Mouse (Mus musculus): ENCODE data around the gene Tuba8. TPM values are rescaled to one million over a fixed set of nuclear protein-coding genes. Genes with fewer than 3 reads are reported as not detected.

Tuba8 gene
- polyA plus RNA-seq, 1 experiment from 2014 or later, result 11.5 TPM

DNA sequence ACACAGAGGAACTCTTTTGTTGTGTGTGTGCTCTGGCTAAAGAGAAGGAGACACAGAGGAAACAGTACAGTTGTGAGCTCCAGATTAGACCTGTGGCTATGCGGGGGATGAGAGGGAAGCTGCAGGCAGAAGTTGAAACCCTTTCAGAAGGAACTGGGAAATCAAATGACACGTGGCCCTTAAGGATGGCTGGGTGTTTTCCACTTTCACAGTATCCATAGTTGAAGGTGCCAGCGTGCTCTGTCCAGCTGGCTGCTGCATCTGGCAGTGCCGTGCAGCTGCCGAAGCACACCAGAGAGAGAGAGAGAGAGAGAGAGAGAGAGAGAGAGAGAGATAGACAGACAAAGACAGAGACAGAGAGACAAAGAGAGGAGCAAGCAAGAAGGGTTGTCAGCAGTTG, 40.8 kb downstream of the Tuba8 start:
- Histone ChIP-seq H3K4me1 (replicated peaks; ENCODE audit: control insufficient read depth, insufficient read depth, low read length) (no peaks in the 10 kb centered on the region; the same call in 1 of the 2 replicates), H3K27ac (ENCODE audit: low read depth, low read length) (no peak overlapping the region), H3K27me3 (replicated peaks; ENCODE audit: control insufficient read depth, insufficient read depth, low read length) (no peaks in the 10 kb centered on the region), H3K4me2 (no peak overlapping the region), H3K36me3 (ENCODE audit: control insufficient read depth, insufficient read depth, low read length) (no peaks in the 10 kb centered on the region), H3K9ac (ENCODE audit: low read depth, low read length) (no peak overlapping the region), H3K4me3 (ENCODE audit: low read depth, low read length) (no peak overlapping the region), H3K9me3 (ENCODE audit: control insufficient read depth, low read length) (no peaks in the 10 kb centered on the region)
- ATAC-seq (replicated peaks; ENCODE audit: low FRiP score), result no peak
- 56% methylated on average over 5 of the region's 5 CpGs for WGBS
- no peak for DNase-seq (ENCODE audit: low spot score)

DNA sequence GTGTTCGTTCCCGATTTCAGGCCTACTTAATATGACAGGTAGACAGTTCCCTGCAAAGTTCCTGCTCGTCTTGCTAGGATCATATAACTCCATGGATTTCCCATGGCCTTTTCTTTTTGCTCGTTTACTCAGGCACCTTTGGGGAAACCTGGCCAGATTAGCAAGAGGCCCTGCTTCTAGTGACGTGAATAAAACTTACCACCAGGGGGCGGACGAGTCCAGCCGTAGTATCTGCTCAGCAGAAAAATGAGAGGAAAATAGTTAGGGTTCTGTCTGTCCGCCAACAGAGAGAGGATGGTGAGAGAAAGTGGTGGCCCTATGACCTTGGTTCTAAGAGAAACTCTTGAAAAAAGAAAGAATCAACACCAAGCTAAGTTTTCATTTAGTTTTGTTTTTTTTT, 50.1 kb downstream of the Tuba8 start:
- Histone ChIP-seq H3K4me1 (replicated peaks; ENCODE audit: control insufficient read depth, insufficient read depth, low read length) (no peaks in the 10 kb centered on the region), H3K9ac (ENCODE audit: low read depth, low read length) (no peak overlapping the region), H3K27ac (ENCODE audit: low read depth, low read length) (no peak overlapping the region), H3K4me2 (no peak overlapping the region), H3K9me3 (ENCODE audit: control insufficient read depth, low read length) (peaks cover 5% of the 10 kb centered on the region), H3K4me3 (ENCODE audit: low read depth, low read length) (no peak overlapping the region), H3K36me3 (ENCODE audit: control insufficient read depth, insufficient read depth, low read length) (no peaks in the 10 kb centered on the region), H3K27me3 (replicated peaks; ENCODE audit: control insufficient read depth, insufficient read depth, low read length) (no peaks in the 10 kb centered on the region)
- ATAC-seq (replicated peaks; ENCODE audit: low FRiP score) (no peak), DNase-seq (ENCODE audit: low spot score) (no peak)
- WGBS, result 29% methylated on average over 9 of the region's 9 CpGs

DNA sequence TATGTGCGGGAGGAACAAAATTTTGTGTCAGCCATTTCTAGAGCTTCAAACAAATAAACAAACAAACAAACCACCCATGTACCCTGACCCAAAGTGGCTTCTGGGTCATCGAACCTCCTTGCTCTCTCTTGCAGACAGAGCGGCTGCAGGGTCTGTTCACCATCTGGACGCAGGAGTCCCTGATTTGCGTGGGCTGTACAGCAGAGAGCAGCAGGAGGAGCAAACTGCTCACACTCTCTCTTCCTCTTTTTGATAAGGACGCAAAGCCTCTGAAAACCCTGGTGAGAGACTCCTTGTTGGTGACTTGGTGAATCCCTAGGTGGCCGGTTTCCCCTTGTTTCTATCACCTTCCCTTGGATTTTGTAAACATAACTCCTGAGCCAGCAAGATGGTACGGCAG, 50.7 kb downstream of the Tuba8 start:
- ATAC-seq (replicated peaks; ENCODE audit: low FRiP score) (no peak), DNase-seq (ENCODE audit: low spot score) (no peak)
- Histone ChIP-seq H3K9ac (ENCODE audit: low read depth, low read length) (no peak overlapping the region), H3K4me3 (ENCODE audit: low read depth, low read length) (no peak overlapping the region), H3K9me3 (ENCODE audit: control insufficient read depth, low read length) (peaks cover 6% of the 10 kb centered on the region), H3K4me1 (replicated peaks; ENCODE audit: control insufficient read depth, insufficient read depth, low read length) (no peaks in the 10 kb centered on the region), H3K36me3 (ENCODE audit: control insufficient read depth, insufficient read depth, low read length) (no peaks in the 10 kb centered on the region), H3K4me2 (no peak overlapping the region), H3K27ac (ENCODE audit: low read depth, low read length) (no peak overlapping the region), H3K27me3 (replicated peaks; ENCODE audit: control insufficient read depth, insufficient read depth, low read length) (no peaks in the 10 kb centered on the region)
- 55% methylated on average over 8 of the region's 8 CpGs for WGBS

DNA sequence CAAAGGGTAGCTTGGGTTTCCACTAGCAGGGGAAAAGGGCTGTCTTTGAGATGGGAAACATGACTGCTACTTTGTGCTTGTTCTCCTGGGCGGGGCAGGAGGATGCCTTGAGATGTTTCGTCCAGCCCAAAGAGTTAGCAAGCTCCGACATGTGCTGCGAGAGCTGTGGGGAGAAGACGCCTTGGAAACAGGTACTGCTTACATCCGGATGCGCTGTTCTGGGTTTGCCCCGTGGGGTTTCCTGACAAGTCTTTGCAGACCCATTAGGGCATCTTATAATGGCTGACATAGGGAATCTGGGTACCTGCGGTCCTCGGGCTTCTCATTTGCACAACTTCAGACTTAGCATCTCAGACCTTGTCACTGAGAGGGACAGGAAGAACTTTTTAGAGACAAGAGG, 51.5 kb downstream of the Tuba8 start:
- Histone ChIP-seq H3K36me3 (ENCODE audit: control insufficient read depth, insufficient read depth, low read length) (no peaks in the 10 kb centered on the region), H3K27me3 (replicated peaks; ENCODE audit: control insufficient read depth, insufficient read depth, low read length) (no peaks in the 10 kb centered on the region), H3K9ac (ENCODE audit: low read depth, low read length) (no peak overlapping the region), H3K4me2 (no peak overlapping the region), H3K4me3 (ENCODE audit: low read depth, low read length) (no peak overlapping the region), H3K27ac (ENCODE audit: low read depth, low read length) (no peak overlapping the region), H3K4me1 (replicated peaks; ENCODE audit: control insufficient read depth, insufficient read depth, low read length) (no peaks in the 10 kb centered on the region), H3K9me3 (ENCODE audit: control insufficient read depth, low read length) (peaks cover 6% of the 10 kb centered on the region)
- DNase-seq (ENCODE audit: low spot score) (no peak), ATAC-seq (replicated peaks; ENCODE audit: low FRiP score) (no peak)
- WGBS, result 81% methylated on average over 10 of the region's 10 CpGs

DNA sequence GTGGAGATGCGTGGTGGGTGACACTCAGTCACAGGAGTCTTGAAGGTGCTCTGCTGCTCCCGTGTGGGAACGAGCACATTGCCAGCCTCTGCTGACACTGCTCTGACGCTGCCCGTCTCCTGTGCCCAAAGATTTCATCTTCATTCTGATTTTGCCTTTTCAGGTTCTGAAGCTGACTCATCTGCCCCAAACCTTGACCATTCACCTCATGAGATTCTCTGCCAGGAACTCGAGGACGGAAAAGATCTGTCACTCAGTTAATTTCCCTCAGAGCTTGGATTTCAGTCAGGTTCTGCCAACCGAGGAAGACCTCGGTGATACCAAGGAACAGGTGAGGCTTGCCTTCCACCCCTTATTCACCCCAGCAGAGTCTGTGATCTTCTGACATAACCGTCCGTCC, 52.0 kb downstream of the Tuba8 start:
- ATAC-seq (replicated peaks; ENCODE audit: low FRiP score), result no peak
- Histone ChIP-seq H3K4me1 (replicated peaks; ENCODE audit: control insufficient read depth, insufficient read depth, low read length) (no peaks in the 10 kb centered on the region), H3K27me3 (replicated peaks; ENCODE audit: control insufficient read depth, insufficient read depth, low read length) (no peaks in the 10 kb centered on the region), H3K4me3 (ENCODE audit: low read depth, low read length) (no peak overlapping the region), H3K27ac (ENCODE audit: low read depth, low read length) (no peak overlapping the region), H3K4me2 (no peak overlapping the region), H3K9me3 (ENCODE audit: control insufficient read depth, low read length) (peaks cover 5% of the 10 kb centered on the region), H3K9ac (ENCODE audit: low read depth, low read length) (no peak overlapping the region), H3K36me3 (ENCODE audit: control insufficient read depth, insufficient read depth, low read length) (no peaks in the 10 kb centered on the region)
- no peak for DNase-seq (ENCODE audit: low spot score)
- 87% methylated on average over 11 of the region's 11 CpGs for WGBS

DNA sequence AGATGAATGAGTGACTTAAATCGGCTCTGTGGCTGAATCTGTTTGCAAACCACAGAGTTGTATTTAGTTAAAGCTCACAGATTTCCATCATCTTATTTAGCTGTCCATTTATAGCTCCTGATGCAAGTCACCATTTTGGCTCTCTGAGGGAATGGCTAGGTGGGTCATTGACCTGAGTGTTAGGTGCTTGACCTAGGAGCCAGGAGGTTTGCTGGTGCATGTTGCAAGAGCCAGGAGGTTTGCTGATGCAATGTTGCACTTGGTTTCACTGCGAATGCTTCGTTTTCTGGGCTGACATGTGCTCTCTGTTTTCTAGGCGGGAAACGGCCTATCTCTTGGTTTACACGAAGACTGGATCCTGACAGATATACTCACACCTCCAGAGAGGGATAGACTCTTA, 59.7 kb downstream of the Tuba8 start:
- no peaks in the 10 kb centered on the region for H3K4me1 ChIP-seq (replicated peaks; ENCODE audit: control insufficient read depth, insufficient read depth, low read length)
- H3K4me3 ChIP-seq (ENCODE audit: low read depth, low read length), result no peak overlapping the region
- DNase-seq (ENCODE audit: low spot score), result no peak
- 0 out of 2 replicates have a peak, but pooled peaks cover 3% of the 10 kb centered on the region for H3K9me3 ChIP-seq (ENCODE audit: control insufficient read depth, low read length)
- 76% methylated on average over 6 of the region's 6 CpGs for WGBS
- no peaks in the 10 kb centered on the region for H3K36me3 ChIP-seq (ENCODE audit: control insufficient read depth, insufficient read depth, low read length)
- no peak overlapping the region for H3K9ac ChIP-seq (ENCODE audit: low read depth, low read length)
- no peak overlapping the region for H3K4me2 ChIP-seq
- no peaks in the 10 kb centered on the region for H3K27me3 ChIP-seq (replicated peaks; ENCODE audit: control insufficient read depth, insufficient read depth, low read length)
- no peak for ATAC-seq (replicated peaks; ENCODE audit: low FRiP score)
- no peak overlapping the region for H3K27ac ChIP-seq (ENCODE audit: low read depth, low read length)

DNA sequence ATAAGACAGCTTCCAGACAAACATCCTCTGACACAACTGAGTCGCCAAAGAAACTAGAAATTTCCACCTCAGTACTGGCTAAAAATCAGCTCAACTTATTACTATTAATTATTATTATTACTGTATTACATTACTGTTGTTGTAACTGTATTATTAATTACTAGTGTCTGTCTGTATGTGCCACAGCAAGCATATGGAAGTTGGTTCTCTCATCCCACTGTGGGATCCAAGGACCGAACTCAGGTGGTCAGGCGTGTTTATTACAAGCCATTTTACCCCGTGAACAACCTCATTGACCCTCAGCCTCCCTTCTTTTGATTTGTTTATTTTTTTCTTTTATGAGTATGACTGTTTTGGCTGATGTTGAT, 61.2 kb downstream of the Tuba8 start:
- Histone ChIP-seq H3K4me2 (peak overlapping the region; percentile 91), H3K36me3 (ENCODE audit: control insufficient read depth, insufficient read depth, low read length) (no peaks in the 10 kb centered on the region), H3K9ac (ENCODE audit: low read depth, low read length) (no peak overlapping the region), H3K4me3 (ENCODE audit: low read depth, low read length) (peak overlapping the region; percentile 67), H3K27ac (ENCODE audit: low read depth, low read length) (no peak overlapping the region), H3K27me3 (replicated peaks; ENCODE audit: control insufficient read depth, insufficient read depth, low read length) (no peaks in the 10 kb centered on the region), H3K9me3 (ENCODE audit: control insufficient read depth, low read length) (no peaks in the 10 kb centered on the region), H3K4me1 (replicated peaks; ENCODE audit: control insufficient read depth, insufficient read depth, low read length) (no peaks in the 10 kb centered on the region)
- WGBS, result 12% methylated on average over 4 of the region's 4 CpGs
- ATAC-seq (replicated peaks; ENCODE audit: low FRiP score) (no peak), DNase-seq (ENCODE audit: low spot score) (no peak)

DNA sequence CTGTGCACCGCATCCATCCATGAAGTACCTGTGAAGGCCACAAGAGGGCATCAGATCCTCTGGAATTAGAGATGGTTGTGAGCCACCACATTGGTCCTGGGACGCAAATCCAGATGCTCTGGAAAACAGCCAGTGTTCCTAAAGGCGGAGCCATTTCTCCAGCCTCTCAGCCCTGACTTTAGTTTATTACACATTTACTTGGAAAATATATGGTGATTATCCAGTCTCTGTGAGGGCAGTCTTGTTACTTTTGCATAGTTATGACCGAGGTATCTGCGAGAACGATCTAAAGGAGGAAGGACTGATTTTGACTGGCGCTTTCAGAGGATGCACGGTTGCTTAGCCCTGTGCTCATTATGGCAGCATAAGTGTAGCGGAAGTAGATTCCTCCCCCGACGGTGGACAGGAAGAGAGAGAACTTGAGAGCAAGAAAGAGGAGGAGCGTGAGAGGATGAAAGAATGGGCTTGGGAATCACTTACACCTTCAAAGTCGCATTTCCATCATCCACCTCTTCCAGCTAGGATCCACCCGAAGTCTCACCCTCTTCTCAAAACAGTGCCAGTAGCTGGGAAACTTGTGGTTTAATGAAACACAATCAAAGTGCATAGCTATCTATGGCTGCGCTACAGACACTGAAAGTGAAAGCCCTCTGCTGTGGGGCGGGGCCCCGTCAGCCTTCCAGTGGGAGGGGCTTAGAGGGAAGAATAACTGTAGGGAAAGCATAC, 61.7 kb downstream of the Tuba8 start:
- no peaks in the 10 kb centered on the region for H3K9me3 ChIP-seq (ENCODE audit: control insufficient read depth, low read length)
- peak overlapping the region; percentile 67 for H3K4me3 ChIP-seq (ENCODE audit: low read depth, low read length)
- peak overlapping the region; percentile 48 for H3K27ac ChIP-seq (ENCODE audit: low read depth, low read length)
- DNase-seq (ENCODE audit: low spot score) (peak; percentile 61), ATAC-seq (replicated peaks; ENCODE audit: low FRiP score) (peak; percentile 87)
- H3K27me3 ChIP-seq (replicated peaks; ENCODE audit: control insufficient read depth, insufficient read depth, low read length), result no peaks in the 10 kb centered on the region
- 0 out of 2 replicates have a peak overlapping the region, but pooled peaks have one; percentile 38 for H3K9ac ChIP-seq (ENCODE audit: low read depth, low read length)
- H3K36me3 ChIP-seq (ENCODE audit: control insufficient read depth, insufficient read depth, low read length), result no peaks in the 10 kb centered on the region
- WGBS, result 8% methylated on average over 17 of the region's 17 CpGs
- H3K4me1 ChIP-seq (replicated peaks; ENCODE audit: control insufficient read depth, insufficient read depth, low read length), result no peaks in the 10 kb centered on the region
- H3K4me2 ChIP-seq, result peak overlapping the region; percentile 91

DNA sequence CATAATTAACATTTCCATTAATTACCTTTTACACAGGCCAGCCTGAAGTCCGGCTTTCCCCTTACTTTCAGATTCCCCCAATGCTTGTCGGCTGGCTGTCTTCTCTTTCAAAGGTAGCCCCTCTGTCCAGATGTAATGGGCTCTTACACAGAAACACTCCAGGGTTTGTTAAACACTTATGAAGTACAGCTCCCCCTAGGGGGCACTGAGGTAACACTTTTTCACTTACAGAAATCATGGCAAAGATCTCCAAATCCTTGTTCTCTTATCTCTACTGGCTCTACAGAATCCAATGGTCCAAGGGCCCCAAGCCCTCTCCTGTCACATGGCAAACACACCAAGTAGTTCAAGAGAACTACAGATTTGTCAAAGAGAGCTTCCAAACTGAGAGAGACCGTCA, 63.9 kb downstream of the Tuba8 start:
- ATAC-seq (replicated peaks; ENCODE audit: low FRiP score), result no peak
- H3K27me3 ChIP-seq (replicated peaks; ENCODE audit: control insufficient read depth, insufficient read depth, low read length), result no peaks in the 10 kb centered on the region
- H3K4me2 ChIP-seq, result no peak overlapping the region
- no peaks in the 10 kb centered on the region for H3K9me3 ChIP-seq (ENCODE audit: control insufficient read depth, low read length)
- H3K36me3 ChIP-seq (ENCODE audit: control insufficient read depth, insufficient read depth, low read length), result no peaks in the 10 kb centered on the region
- H3K4me3 ChIP-seq (ENCODE audit: low read depth, low read length), result no peak overlapping the region
- WGBS, result 75% methylated on average over 3 of the region's 3 CpGs
- no peaks in the 10 kb centered on the region for H3K4me1 ChIP-seq (replicated peaks; ENCODE audit: control insufficient read depth, insufficient read depth, low read length)
- H3K9ac ChIP-seq (ENCODE audit: low read depth, low read length), result no peak overlapping the region
- no peak for DNase-seq (ENCODE audit: low spot score)
- no peak overlapping the region for H3K27ac ChIP-seq (ENCODE audit: low read depth, low read length)
